Mouse (Mus musculus) heart, adult 2 months (tissue): Measurements from ENCODE around the gene Cnot2.

Experiments used
- EP300 ChIP-seq: fragments of 200-500 bp; IDR thresholded peaks from 2 replicates; pipeline ENCODE4 v1.6.1; 2011; ENCODE audit warnings: low read depth, low read length, control low read depth; ENCODE audit not compliant: insufficient read depth
- POLR2A ChIP-seq: fragments of 200-500 bp; IDR thresholded peaks from 2 replicates; pipeline ENCODE4 v1.6.1; 2011; ENCODE audit warnings: mild to moderate bottlenecking, low read depth, low read length, control low read depth; ENCODE audit not compliant: insufficient read depth

GRCm38 (mm10) chr10:116513254-116513635, 68.1 kb downstream of the Cnot2 start:
- TF ChIP-seq EP300 (no peak), POLR2A (no peak)
